Mouse (Mus musculus) layer of hippocampus, adult 2 months (tissue): ENCODE results near the gene 9130019O22Rik. TPM values are rescaled to one million over a fixed set of nuclear protein-coding genes. Genes with fewer than 3 reads are reported as not detected.
"Not testable (repeated sequence)": the region's sequence is repeated elsewhere in the genome, so short reads cannot be mapped to it uniquely, and the experiment has no call there.

ENCODE experiments used
- DNase-seq, 2 experiments: peaks; one replicate each; pipeline ENCODE4 v3.0.0; 2022; ENCODE audit warnings: low spot score in 2 of 2
- H3K27ac ChIP-seq: fragments of 200-600 bp; 2 replicates; pipeline ENCODE4 v1.8.1; 2022
- H3K4me3 ChIP-seq: fragments of 200-600 bp; 2 replicates; pipeline ENCODE4 v1.8.1; 2022; ENCODE audit warnings: mild to moderate bottlenecking
- CTCF ChIP-seq: fragments of 200-600 bp; conservative IDR thresholded peaks from 2 replicates; pipeline ENCODE4 v1.8.1; 2022; ENCODE audit warnings: antibody characterized with exemption, mild to moderate bottlenecking, moderate library complexity
- total RNA-seq, 2 experiments: library from RNA; stranded (reverse); gene quantifications; 2 replicates each; pipeline ENCODE4 v1.2.3; 2021

Gene 9130019O22Rik
- total RNA-seq, 2 experiments from 2014 or later = 3.1 to 4.2 TPM

DNA sequence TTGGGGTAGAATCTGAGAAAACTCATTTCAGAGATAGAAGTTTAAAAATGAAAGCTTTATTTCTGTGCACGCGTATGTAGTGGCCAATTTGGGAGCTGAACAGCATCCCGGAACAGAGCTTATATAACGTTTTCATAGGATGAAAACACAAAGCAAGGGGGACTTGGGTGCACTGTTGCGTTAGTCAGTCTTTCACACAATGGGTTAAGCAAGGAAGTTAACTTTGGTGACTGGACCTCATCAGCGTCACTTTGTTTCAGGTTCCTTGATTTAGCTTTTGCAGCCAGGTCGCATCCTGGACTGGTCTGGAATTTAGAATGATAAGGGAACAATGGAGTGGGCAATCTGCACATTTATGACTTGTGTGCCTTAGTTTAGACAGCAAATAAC is 7.0 kb upstream of the 9130019O22Rik start:
- TF ChIP-seq CTCF = no peak
- Histone ChIP-seq H3K27ac (peak overlapping the region; percentile 96), H3K4me3 (peak overlapping the region; percentile 99)
- DNase-seq = no peak

- peak; percentile 96 to 97 for DNase-seq
- no peak for TF ChIP-seq CTCF
- H3K27ac ChIP-seq = peak within 1 kb of the TSS; percentile 96
Measured at GRCm38 (mm10) chr7:127393157-127393943, 6.4 kb upstream of the 9130019O22Rik start, which contains the start of gene E430018J23Rik. Gene E430018J23Rik, minus strand, starts transcription at chr7:127393629.

GRCm38 (mm10) chr7:127392251-127392824 is 5.4 kb upstream of the 9130019O22Rik start:
- DNase-seq = no peak
- H3K4me3 ChIP-seq = peak overlapping the region; percentile 99
- no peak for TF ChIP-seq CTCF
- H3K27ac ChIP-seq = no peak overlapping the region

More at GRCm38 (mm10) chr7:127393157-127393943, 6.4 kb upstream of the 9130019O22Rik start, which contains the start of gene E430018J23Rik:
- peak within 1 kb of the TSS; percentile 99 for H3K4me3 ChIP-seq

- TF ChIP-seq CTCF = no peak
- Histone ChIP-seq H3K27ac (no peak overlapping the region), H3K4me3 (no peak overlapping the region)
- no peak for DNase-seq
Measured at GRCm38 (mm10) chr7:127391538-127391937, 4.6 kb upstream of the 9130019O22Rik start.

GRCm38 (mm10) chr7:127390306-127390705 is 3.3 kb upstream of the 9130019O22Rik start:
- no peak overlapping the region for H3K4me3 ChIP-seq
- no peak for TF ChIP-seq CTCF
- DNase-seq = no peak

DNA sequence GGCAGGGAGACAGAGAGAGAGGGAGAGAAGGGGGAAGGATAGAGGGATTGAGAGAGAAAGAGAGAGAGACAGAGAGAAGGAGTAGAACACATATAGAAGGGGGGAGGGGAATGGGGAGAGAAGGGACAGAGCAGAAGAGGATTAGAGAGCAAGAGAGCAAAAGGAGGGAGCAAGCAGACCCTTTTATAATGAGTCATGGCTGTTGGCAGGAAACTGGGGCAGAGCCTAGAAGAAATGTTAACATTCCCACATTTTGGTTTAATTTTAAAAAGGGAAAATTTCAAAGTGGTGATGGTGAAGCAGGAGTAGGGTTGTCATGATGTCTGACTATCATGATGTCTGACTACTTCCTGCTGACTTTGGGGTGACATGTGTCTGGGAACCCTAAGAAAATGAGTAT is 1.2 kb upstream of the 9130019O22Rik start:
- not testable (repeated sequence) for H3K4me3 ChIP-seq, H3K27ac ChIP-seq, DNase-seq

More at GRCm38 (mm10) chr7:127390306-127390705, 3.3 kb upstream of the 9130019O22Rik start:
- H3K27ac ChIP-seq = no peak overlapping the region

- not testable (repeated sequence) for DNase-seq, H3K27ac ChIP-seq, H3K4me3 ChIP-seq
Measured at GRCm38 (mm10) chr7:127385560-127385959, 1.4 kb downstream of the 9130019O22Rik start.

GRCm38 (mm10) chr7:127378310-127378921 is 8.6 kb downstream of the 9130019O22Rik start:
- no peak overlapping the region for H3K27ac ChIP-seq
- DNase-seq = no peak
- no peak for TF ChIP-seq CTCF
- H3K4me3 ChIP-seq = no peak overlapping the region

DNA sequence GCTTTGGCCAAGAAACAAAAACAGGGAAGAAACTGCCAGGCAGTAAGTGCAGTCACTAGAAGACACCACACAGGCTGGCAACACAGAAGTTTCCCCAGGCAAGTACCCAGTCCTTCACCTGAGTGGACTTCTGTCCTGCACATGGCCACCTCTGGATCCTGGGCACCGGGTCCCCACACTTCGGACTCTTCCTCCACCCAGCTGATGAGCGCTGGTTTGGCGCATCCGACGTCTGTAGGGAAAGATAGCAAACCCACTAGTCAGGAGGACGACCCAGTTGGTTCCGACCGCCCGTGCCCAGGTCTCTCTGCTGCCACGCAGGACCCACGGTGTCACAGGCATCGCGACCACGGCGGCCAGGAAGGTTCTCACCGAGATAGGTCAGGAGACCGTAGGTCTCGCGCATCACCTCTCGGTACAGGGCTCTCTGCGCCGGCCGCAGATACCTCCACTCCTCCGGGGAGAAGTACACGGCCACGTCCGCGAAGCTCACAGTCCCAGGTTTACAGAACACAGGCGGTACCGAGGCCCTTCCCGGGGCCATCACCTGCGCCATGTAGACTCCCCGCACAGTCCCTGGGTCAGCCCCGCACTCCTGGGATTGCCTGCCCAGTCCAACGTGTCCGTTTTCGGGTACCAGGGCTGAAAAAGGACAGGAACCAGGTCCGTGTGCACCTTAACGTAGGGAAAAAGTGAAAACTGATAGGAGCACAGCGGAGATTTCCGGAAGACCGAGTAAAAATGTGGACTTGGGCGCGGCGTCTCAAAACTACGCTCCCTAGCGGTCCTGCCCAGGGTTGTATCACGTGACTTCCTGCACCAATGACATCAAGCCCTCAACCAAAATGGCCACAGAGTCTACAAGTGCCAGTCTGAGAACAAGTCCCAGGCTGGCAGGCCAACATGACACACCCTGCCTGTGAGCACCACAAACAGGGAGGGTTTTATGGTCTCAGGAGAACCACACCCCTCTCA is 11.4 kb downstream of the 9130019O22Rik start, which contains the start of gene Zfp747:
TSS of gene Zfp747 (minus strand) at position 780 of the 975 bp plus-strand sequence.
- H3K27ac ChIP-seq = peak within 1 kb of the TSS; percentile 88
- TF ChIP-seq CTCF = peak; percentile 76
- peak within 1 kb of the TSS; percentile 85 for H3K4me3 ChIP-seq
- peak; percentile 92 for DNase-seq

DNA sequence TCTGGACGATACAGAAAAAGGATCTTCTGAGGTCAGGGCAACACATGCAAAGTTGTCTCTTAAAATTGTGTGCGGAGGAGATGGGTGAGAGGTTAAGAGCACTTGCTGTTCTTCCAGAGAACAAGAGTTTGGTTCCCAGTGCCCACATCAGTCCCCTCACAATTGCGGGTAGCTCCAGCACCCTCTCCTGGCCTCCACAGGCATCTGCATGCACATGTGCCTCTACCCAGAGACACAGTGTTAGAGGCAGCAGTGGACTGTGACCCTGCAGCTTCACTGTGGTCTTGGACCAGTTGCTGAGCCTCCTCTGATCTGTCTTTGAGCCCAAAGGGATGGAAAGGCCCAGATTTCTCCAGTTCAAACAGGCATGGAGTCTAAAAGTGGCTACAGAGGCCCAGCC is 15.1 kb downstream of the 9130019O22Rik start:
- not testable (repeated sequence) for H3K4me3 ChIP-seq, H3K27ac ChIP-seq, DNase-seq
- TF ChIP-seq CTCF = peak; percentile 36

DNA sequence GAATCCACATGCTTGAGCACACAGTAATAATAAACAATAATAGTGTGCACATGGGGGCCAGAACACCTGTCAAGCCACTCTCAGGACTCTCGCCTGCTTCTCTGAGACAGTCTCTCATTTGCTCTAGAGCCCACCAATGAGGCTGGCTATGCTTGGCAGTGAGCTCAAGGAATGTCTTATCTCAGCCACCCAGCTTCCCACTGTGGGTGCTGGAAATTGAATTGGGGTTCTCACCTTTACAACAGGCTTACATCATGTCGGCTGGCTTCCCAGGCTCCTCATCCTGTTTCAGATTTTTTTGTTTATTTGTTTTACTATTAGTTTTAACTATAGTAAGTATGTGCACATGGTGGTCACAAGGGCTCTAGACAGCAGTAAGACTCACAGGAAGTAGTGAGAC is 15.8 kb downstream of the 9130019O22Rik start:
- DNase-seq = no peak
- Histone ChIP-seq H3K4me3 (no peak overlapping the region), H3K27ac (no peak overlapping the region)
- no peak for TF ChIP-seq CTCF

- TF ChIP-seq CTCF = no peak
- Histone ChIP-seq H3K4me3 (no peak overlapping the region), H3K27ac (no peak overlapping the region)
- no peak for DNase-seq
Measured at GRCm38 (mm10) chr7:127366249-127366648, 20.7 kb downstream of the 9130019O22Rik start.
